Mouse (Mus musculus): ENCODE data around the gene Upk3bl. TPM values are rescaled to one million over a fixed set of nuclear protein-coding genes. Genes with fewer than 3 reads are reported as not detected.
A peak's percentile ranks its signal among the peaks of the same experiment; 100 is the strongest.

Gene Upk3bl
- polyA plus RNA-seq, 1 experiment from 2014 or later: not detected

GRCm38 (mm10) chr5:136017262-136017661 lies 37.0 kb upstream of the Upk3bl start:
- no peak overlapping the region for H3K27ac ChIP-seq (ENCODE audit: low read depth)
- no peak for ATAC-seq
- WGBS (ENCODE audit: insufficient replicate concordance): 63% methylated on average over 6 of the region's 6 CpGs

DNA sequence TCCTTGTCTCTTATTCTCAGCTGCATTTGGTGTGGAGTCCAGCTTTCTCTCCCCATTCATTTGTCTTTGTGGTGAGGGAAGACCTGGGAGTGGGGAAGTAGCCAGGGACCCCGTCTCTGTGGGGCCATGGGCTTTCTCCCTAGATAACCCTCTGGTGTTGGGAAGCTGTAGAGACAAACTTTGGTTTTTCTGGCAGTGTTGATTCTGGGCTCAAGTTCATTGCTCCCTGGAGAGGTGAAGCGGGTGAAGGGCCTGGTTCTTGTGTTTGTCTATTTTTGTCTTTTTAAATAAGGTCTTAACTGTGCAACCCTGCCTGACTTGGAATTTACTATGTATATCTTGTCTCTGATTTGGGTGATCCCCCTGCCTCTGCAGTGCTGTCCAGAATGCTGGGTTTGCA lies 35.6 kb upstream of the Upk3bl start:
- no peak overlapping the region for H3K4me3 ChIP-seq (ENCODE audit: low read depth, low read length)
- no peaks in the 10 kb centered on the region for H3K36me3 ChIP-seq (replicated peaks; ENCODE audit: insufficient read depth, low read length)
- 65% methylated on average over 2 of the region's 2 CpGs for WGBS (ENCODE audit: insufficient replicate concordance)
- ATAC-seq: no peak
- H3K27me3 ChIP-seq (ENCODE audit: insufficient read depth, low read length): no peaks in the 10 kb centered on the region
- H3K9ac ChIP-seq (replicated peaks): no peak overlapping the region
- DNase-seq: no peak
- TF ChIP-seq EP300 (IDR thresholded peaks at IDR 0.05; ENCODE audit: low read depth) (no peak), CTCF (IDR thresholded peaks at IDR 0.05; ENCODE audit: low read depth) (no peak)
- H3K4me2 ChIP-seq (ENCODE audit: low read depth, low read length): no peak overlapping the region
- H3K9me3 ChIP-seq (ENCODE audit: low read length): no peaks in the 10 kb centered on the region
- peaks cover 10% of the 10 kb centered on the region for H3K4me1 ChIP-seq (ENCODE audit: insufficient read depth)
- no peak overlapping the region for H3K27ac ChIP-seq (ENCODE audit: low read depth)

More at GRCm38 (mm10) chr5:136017262-136017661, 37.0 kb upstream of the Upk3bl start:
- no peaks in the 10 kb centered on the region for H3K27me3 ChIP-seq (ENCODE audit: insufficient read depth, low read length)
- no peak for TF ChIP-seq EP300 (IDR thresholded peaks at IDR 0.05; ENCODE audit: low read depth)
- TF ChIP-seq CTCF (IDR thresholded peaks at IDR 0.05; ENCODE audit: low read depth): no peak
- no peak overlapping the region for H3K4me3 ChIP-seq (ENCODE audit: low read depth, low read length)
- H3K4me2 ChIP-seq (ENCODE audit: low read depth, low read length): no peak overlapping the region
- peaks cover 3% of the 10 kb centered on the region; the same call in 1 of the 2 replicates for H3K36me3 ChIP-seq (replicated peaks; ENCODE audit: insufficient read depth, low read length)
- peaks cover 10% of the 10 kb centered on the region for H3K4me1 ChIP-seq (ENCODE audit: insufficient read depth)
- DNase-seq: no peak
- H3K9me3 ChIP-seq (ENCODE audit: low read length): no peaks in the 10 kb centered on the region
- no peak overlapping the region for H3K9ac ChIP-seq (replicated peaks)

DNA sequence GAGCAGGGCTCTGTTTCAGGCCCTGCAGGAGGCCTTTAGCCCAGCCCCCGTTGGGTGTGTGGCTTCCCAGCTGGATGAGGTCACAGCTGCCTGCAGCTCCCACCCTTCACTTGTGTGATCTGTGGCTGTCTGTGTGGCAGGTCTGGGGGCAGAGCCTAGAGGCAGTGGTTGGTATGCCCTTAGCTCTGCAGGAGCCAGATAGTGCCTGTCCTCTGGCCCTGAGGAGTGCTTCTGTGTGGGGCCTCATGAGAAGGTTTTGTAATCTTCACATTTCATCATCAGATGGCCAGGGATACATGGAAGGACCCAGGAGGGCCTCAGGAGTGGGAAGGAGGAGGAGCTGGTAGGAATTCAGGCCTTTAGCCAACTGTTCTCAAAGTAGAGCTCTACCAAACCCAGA lies 34.4 kb upstream of the Upk3bl start:
- Histone ChIP-seq H3K9me3 (ENCODE audit: low read length) (no peaks in the 10 kb centered on the region), H3K27ac (ENCODE audit: low read depth) (no peak overlapping the region), H3K9ac (replicated peaks) (no peak overlapping the region), H3K4me3 (ENCODE audit: low read depth, low read length) (no peak overlapping the region), H3K36me3 (replicated peaks; ENCODE audit: insufficient read depth, low read length) (no peaks in the 10 kb centered on the region), H3K27me3 (ENCODE audit: insufficient read depth, low read length) (no peaks in the 10 kb centered on the region), H3K4me1 (ENCODE audit: insufficient read depth) (peaks cover 10% of the 10 kb centered on the region), H3K4me2 (ENCODE audit: low read depth, low read length) (no peak overlapping the region)
- TF ChIP-seq EP300 (IDR thresholded peaks at IDR 0.05; ENCODE audit: low read depth) (no peak), CTCF (IDR thresholded peaks at IDR 0.05; ENCODE audit: low read depth) (no peak)
- ATAC-seq (peak; percentile 44), DNase-seq (no peak)
- WGBS (ENCODE audit: insufficient replicate concordance): 35% methylated on average over 1 of the region's 1 CpGs

DNA sequence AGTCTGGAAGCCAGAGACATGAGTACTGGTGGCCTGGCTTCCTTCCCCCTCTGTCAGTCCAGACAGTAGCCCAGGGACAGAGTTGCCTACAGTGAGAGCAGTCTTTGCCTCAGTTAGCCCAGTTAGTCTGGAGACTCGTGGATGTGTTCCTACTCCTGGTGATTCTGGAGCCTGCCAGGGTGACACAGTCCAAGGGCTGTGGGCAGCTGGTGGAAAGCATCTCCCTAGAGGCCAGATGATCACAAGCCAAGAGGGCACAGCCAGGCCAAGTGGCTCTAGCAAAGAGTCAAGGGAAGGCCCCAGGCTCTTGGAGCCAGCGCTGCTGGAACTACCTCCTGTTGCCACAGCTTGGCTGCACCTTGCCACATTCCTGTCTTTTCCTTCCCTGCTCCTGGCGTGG lies 28.6 kb upstream of the Upk3bl start:
- Histone ChIP-seq H3K4me1 (ENCODE audit: insufficient read depth) (no peaks in the 10 kb centered on the region), H3K9me3 (ENCODE audit: low read length) (no peaks in the 10 kb centered on the region), H3K9ac (replicated peaks) (no peak overlapping the region), H3K4me2 (ENCODE audit: low read depth, low read length) (no peak overlapping the region), H3K36me3 (replicated peaks; ENCODE audit: insufficient read depth, low read length) (peaks cover 17% of the 10 kb centered on the region; the same call in 1 of the 2 replicates), H3K4me3 (ENCODE audit: low read depth, low read length) (no peak overlapping the region), H3K27ac (ENCODE audit: low read depth) (no peak overlapping the region), H3K27me3 (ENCODE audit: insufficient read depth, low read length) (no peaks in the 10 kb centered on the region)
- no peak for TF ChIP-seq CTCF (IDR thresholded peaks at IDR 0.05; ENCODE audit: low read depth)
- TF ChIP-seq EP300 (IDR thresholded peaks at IDR 0.05; ENCODE audit: low read depth): no peak
- ATAC-seq: no peak
- WGBS (ENCODE audit: insufficient replicate concordance): 76% methylated on average over 3 of the region's 3 CpGs
- no peak for DNase-seq

DNA sequence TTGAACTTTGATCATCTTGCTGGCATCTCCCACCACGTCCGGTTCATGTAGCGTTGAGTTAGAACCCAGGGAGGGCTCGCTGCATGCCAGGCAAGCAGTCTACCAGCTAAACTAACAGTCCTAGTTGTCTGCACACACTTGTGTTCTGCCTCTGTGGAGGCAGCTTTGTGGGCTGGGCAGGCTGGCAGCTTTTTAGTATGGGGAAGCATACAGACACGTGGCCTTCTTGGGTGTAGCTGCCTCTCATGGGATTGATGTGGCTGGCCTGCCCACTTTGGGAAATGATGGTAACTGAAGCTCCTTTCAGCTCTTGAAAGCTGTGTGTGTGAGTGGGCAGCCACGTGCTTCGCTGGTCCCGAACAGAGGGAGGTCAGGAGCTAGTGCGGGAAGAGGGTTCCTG lies 27.4 kb upstream of the Upk3bl start:
- Histone ChIP-seq H3K4me2 (ENCODE audit: low read depth, low read length) (no peak overlapping the region), H3K9me3 (ENCODE audit: low read length) (no peaks in the 10 kb centered on the region), H3K4me3 (ENCODE audit: low read depth, low read length) (no peak overlapping the region), H3K27me3 (ENCODE audit: insufficient read depth, low read length) (no peaks in the 10 kb centered on the region), H3K9ac (replicated peaks) (no peak overlapping the region), H3K27ac (ENCODE audit: low read depth) (no peak overlapping the region), H3K36me3 (replicated peaks; ENCODE audit: insufficient read depth, low read length) (peaks cover 17% of the 10 kb centered on the region; the same call in 1 of the 2 replicates), H3K4me1 (ENCODE audit: insufficient read depth) (no peaks in the 10 kb centered on the region)
- TF ChIP-seq CTCF (IDR thresholded peaks at IDR 0.05; ENCODE audit: low read depth): no peak
- no peak for TF ChIP-seq EP300 (IDR thresholded peaks at IDR 0.05; ENCODE audit: low read depth)
- 81% methylated on average over 9 of the region's 9 CpGs for WGBS (ENCODE audit: insufficient replicate concordance)
- DNase-seq: no peak
- no peak for ATAC-seq

- 79% methylated on average over 11 of the region's 11 CpGs for WGBS (ENCODE audit: insufficient replicate concordance)
- Histone ChIP-seq H3K36me3 (replicated peaks; ENCODE audit: insufficient read depth, low read length) (peaks cover 20% of the 10 kb centered on the region; the same call in 1 of the 2 replicates), H3K4me2 (ENCODE audit: low read depth, low read length) (no peak overlapping the region), H3K4me1 (ENCODE audit: insufficient read depth) (no peaks in the 10 kb centered on the region), H3K9me3 (ENCODE audit: low read length) (no peaks in the 10 kb centered on the region), H3K27me3 (ENCODE audit: insufficient read depth, low read length) (no peaks in the 10 kb centered on the region), H3K9ac (replicated peaks) (no peak overlapping the region), H3K4me3 (ENCODE audit: low read depth, low read length) (no peak overlapping the region), H3K27ac (ENCODE audit: low read depth) (no peak overlapping the region)
- ATAC-seq (no peak), DNase-seq (no peak)
- TF ChIP-seq EP300 (IDR thresholded peaks at IDR 0.05; ENCODE audit: low read depth) (no peak), CTCF (IDR thresholded peaks at IDR 0.05; ENCODE audit: low read depth) (peak; percentile 32; the same call in 1 of the 2 replicates)
Observed at GRCm38 (mm10) chr5:136027612-136028311, 26.5 kb upstream of the Upk3bl start.

Data from liver, postnatal 0 days (tissue).